9 mouse cellular contexts compared by ENCODE assay signal in genomic region chrX:73064415-73064793, GRCm38 (mm10). TPM values are rescaled to one million over a fixed set of nuclear protein-coding genes. Genes with fewer than 3 reads are reported as not detected.
DNase-seq lines count a peak whose midpoint lies in the region; TF ChIP-seq lines count a peak whose summit lies in the region.
"Had no signal": no experiment of that assay in that cellular context is flagged by ENCODE, and none has a peak within 500 bp of the region (broad histone marks: within the 10 kb centered on the region; RNA-seq: fewer than 3 reads in every experiment).

Gene Pnma3, plus strand, starts transcription at chrX:73064787.

- no peak within 1 kb of the TSS for H3K27ac ChIP-seq in testis, adult 2 months (ENCODE audit: control insufficient read depth, insufficient read depth, low read depth, low read length)
- H3K27ac ChIP-seq: liver, embryonic 15.5 days had no signal

- no peak for TF ChIP-seq CTCF in testis, adult 2 months (IDR thresholded peaks at IDR 0.05; ENCODE audit: control insufficient read depth, insufficient read depth, insufficient replicate concordance, low read depth, low read length)

- no peaks in the 10 kb centered on the region for H3K36me3 ChIP-seq in testis, adult 2 months (ENCODE audit: control insufficient read depth, insufficient read depth, low read length)
- H3K36me3 ChIP-seq: liver, embryonic 15.5 days had no signal

- intact Hi-C loops in left cerebral cortex, postnatal 36 days (cut with DNase I): no loop called here

- TF ChIP-seq POLR2A in testis, adult 2 months (IDR thresholded peaks at IDR 0.05; ENCODE audit: control insufficient read depth, low read depth, low read length): no peak

- H3K4me3 ChIP-seq in testis, adult 2 months (ENCODE audit: control insufficient read depth, low read depth, low read length): peak within 1 kb of the TSS; percentile 21; the same call in 1 of the 2 replicates
- H3K4me3 ChIP-seq: liver, embryonic 15.5 days had no signal

- no peaks in the 10 kb centered on the region for H3K27me3 ChIP-seq in testis, adult 2 months (ENCODE audit: control insufficient read depth, insufficient read depth, low read length)

- DNase-seq in frontal cortex, adult 2 months (ENCODE audit: extremely low spot score in 1 of 2, low spot score in 1 of 2): no peak
- DNase-seq in frontal cortex, postnatal 25 days (ENCODE audit: low spot score in 2 of 2): no peak
- no peak for DNase-seq in testis, postnatal 14 days (ENCODE audit: low spot score)
- no peak for DNase-seq in left cerebral cortex, postnatal 36 days (ENCODE audit: low spot score in 2 of 2)
- no peak for DNase-seq in adrenal gland, postnatal 14 days
- no peak for DNase-seq in embryo, embryonic 10 days (ENCODE audit: low spot score)
- no peak for DNase-seq in kidney, adult 18-20 months

- H3K4me1 ChIP-seq in testis, adult 2 months (ENCODE audit: control insufficient read depth, insufficient read depth, low read length): peaks cover 8% of the 10 kb centered on the region
- H3K4me1 ChIP-seq: liver, embryonic 15.5 days had no signal

RNA-seq across cellular contexts. Expression of gene Pnma3, which starts in this region (rescaled TPM):
- 14.2 and 19.4 TPM in 2 replicates for polyA plus RNA-seq in frontal cortex, adult 2 months (2012; rRNA removed)
- polyA plus RNA-seq in testis, adult 2 months (2012; rRNA removed): 0.10 and 0.16 TPM in 2 replicates
- total RNA-seq in left cerebral cortex, postnatal 36 days (2021): 10 to 100 TPM; 13.7 to 16.0 TPM
- 0.11 and 0.38 TPM in 2 replicates for total RNA-seq in adrenal gland, postnatal 14 days (2021)
- polyA plus RNA-seq: liver, embryonic 15.5 days had no signal

Comparison
In these comparisons a context has a peak if more than half of its experiments do, and no peak if none do; other contexts are left out.
1. RNA of gene Pnma3 (total RNA-seq): 13.7 to 16.0 TPM in left cerebral cortex, postnatal 36 days; 0.11 to 0.38 TPM in adrenal gland, postnatal 14 days; every median in the first group is over 10 times any median in the second.
2. RNA of gene Pnma3 (polyA plus RNA-seq): 14.2 to 19.4 TPM in frontal cortex, adult 2 months; 0.10 to 0.16 TPM in testis, adult 2 months; every median in the first group is over 10 times any median in the second.